Mouse (Mus musculus) bone marrow, adult 2 months (tissue): ENCODE measurements around the gene Tbx4.

ENCODE experiments used
- CTCF ChIP-seq: fragments of 200-500 bp; IDR thresholded peaks from 2 replicates; pipeline ENCODE4 v1.5.1; 2011; ENCODE audit warnings: low read length, control low read depth; ENCODE audit not compliant: control insufficient read depth, insufficient read depth
- POLR2A ChIP-seq: fragments of 200-500 bp; IDR thresholded peaks from 2 replicates; pipeline ENCODE4 v1.6.1; 2011; ENCODE audit warnings: low read depth, mild to moderate bottlenecking, control low read depth, low read length, borderline replicate concordance; ENCODE audit not compliant: control insufficient read depth

DNA sequence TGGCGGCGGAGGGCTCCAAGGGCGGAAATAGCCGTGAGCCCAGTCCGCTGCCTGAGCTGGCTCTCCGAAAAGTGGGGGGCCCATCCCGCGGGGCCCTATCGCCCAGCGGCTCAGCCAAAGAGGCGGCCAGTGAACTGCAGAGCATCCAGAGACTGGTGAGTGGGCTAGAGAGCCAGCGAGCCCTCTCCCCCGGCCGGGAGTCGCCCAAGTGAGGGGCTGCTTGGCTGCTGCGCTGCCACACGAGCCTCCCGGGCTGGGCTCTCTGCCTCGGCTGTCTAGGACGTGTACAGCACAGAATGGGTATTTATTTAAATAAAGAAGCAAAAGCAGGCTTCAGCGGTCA is 45.4 kb upstream of the Tbx4 start:
- TF ChIP-seq POLR2A (no peak), CTCF (no peak)
